Mouse (Mus musculus): ENCODE results near the gene Cngb1. TPM values are rescaled to one million over a fixed set of nuclear protein-coding genes. Genes with fewer than 3 reads are reported as not detected.

The Cngb1 gene
- total and polyA plus RNA-seq, 3 experiments, result 0.61 to 1.2 (median 0.63) TPM

DNA sequence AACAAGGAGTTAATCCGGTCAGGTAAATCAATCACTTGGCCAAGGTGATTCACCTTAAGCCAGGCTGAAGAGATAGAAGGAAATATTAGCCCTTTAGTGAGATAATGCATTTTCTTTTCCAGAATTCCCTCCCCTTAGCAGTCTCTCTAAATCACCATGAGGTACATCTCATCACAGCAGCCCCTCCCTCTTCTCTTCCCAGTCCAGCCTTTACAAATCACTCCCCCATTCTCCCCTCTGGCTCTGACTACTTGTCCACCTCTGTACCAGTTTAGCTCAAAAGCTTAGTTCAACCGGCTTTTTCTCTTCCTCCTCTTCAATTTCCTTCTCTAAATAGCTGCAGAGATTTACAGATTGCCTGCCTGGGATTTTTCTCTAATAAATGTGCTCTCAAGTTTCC lies 85.3 kb downstream of the Cngb1 start:
- H3K79me2 ChIP-seq (replicated peaks; ENCODE audit: control insufficient read depth, insufficient read depth, low read length), result no peaks in the 10 kb centered on the region
- no peak overlapping the region for H3K27ac ChIP-seq
- H3K4me3 ChIP-seq, result no peak overlapping the region
- intact Hi-C loops (cut with DNase I), result no loop called here
- H3K36me3 ChIP-seq (ENCODE audit: control insufficient read depth, insufficient read depth, low read length), result peaks cover 1% of the 10 kb centered on the region
- WGBS, result 43% methylated on average over 2 of the region's 2 CpGs
- H3K9ac ChIP-seq (ENCODE audit: low read depth, low read length), result no peak overlapping the region
- no peaks in the 10 kb centered on the region for H3K27me3 ChIP-seq (ENCODE audit: control insufficient read depth, insufficient read depth, low read length)
- TF ChIP-seq POLR2A (IDR thresholded peaks at IDR 0.05; ENCODE audit: insufficient read depth, low read depth, low read length) (no peak), EP300 (IDR thresholded peaks at IDR 0.05; ENCODE audit: insufficient read depth, low read depth, low read length) (no peak), CTCF (IDR thresholded peaks at IDR 0.05) (no peak)
- DNase-seq, result no peak
- peaks cover under 1% of the 10 kb centered on the region; the same call in 1 of the 2 replicates for H3K4me1 ChIP-seq (ENCODE audit: control insufficient read depth, insufficient read depth, low read length)

GRCm38 (mm10) chr8:95220571-95220998 lies 85.8 kb downstream of the Cngb1 start:
- H3K27ac ChIP-seq, result no peak overlapping the region
- no peak overlapping the region for H3K4me3 ChIP-seq
- DNase-seq, result no peak
- TF ChIP-seq EP300 (IDR thresholded peaks at IDR 0.05; ENCODE audit: insufficient read depth, low read depth, low read length) (no peak), CTCF (IDR thresholded peaks at IDR 0.05) (no peak), POLR2A (IDR thresholded peaks at IDR 0.05; ENCODE audit: insufficient read depth, low read depth, low read length) (no peak)
- no peaks in the 10 kb centered on the region for H3K79me2 ChIP-seq (replicated peaks; ENCODE audit: control insufficient read depth, insufficient read depth, low read length)
- no peaks in the 10 kb centered on the region for H3K36me3 ChIP-seq (ENCODE audit: control insufficient read depth, insufficient read depth, low read length)
- no peaks in the 10 kb centered on the region for H3K4me1 ChIP-seq (ENCODE audit: control insufficient read depth, insufficient read depth, low read length)
- 52% methylated on average over 7 of the region's 7 CpGs for WGBS
- H3K27me3 ChIP-seq (ENCODE audit: control insufficient read depth, insufficient read depth, low read length), result no peaks in the 10 kb centered on the region
- intact Hi-C loops (cut with DNase I), result no loop called here
- H3K9ac ChIP-seq (ENCODE audit: low read depth, low read length), result no peak overlapping the region

DNA sequence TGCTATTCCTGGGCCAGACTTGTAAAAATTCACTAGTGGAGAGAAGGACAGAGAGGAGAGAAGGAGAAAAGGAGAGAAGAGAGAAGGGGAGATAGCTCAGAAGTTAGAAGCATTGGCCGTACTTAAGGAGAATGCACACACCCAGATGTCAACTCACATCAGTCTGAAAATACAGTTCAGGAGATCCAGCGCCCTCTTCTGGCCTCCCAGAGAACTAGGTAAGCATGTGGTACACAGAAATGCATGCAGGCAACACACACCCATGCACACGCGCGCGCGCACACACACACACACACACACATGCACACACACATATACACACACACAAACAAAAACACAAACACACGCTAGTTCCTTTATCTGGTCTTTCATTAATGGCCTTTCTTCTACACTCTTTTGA lies 86.8 kb downstream of the Cngb1 start:
- Histone ChIP-seq H3K4me1 (ENCODE audit: control insufficient read depth, insufficient read depth, low read length) (no peaks in the 10 kb centered on the region; the same call in 1 of the 2 replicates), H3K27ac (no peak overlapping the region), H3K36me3 (ENCODE audit: control insufficient read depth, insufficient read depth, low read length) (no peaks in the 10 kb centered on the region; the same call in 1 of the 2 replicates), H3K27me3 (ENCODE audit: control insufficient read depth, insufficient read depth, low read length) (no peaks in the 10 kb centered on the region), H3K79me2 (replicated peaks; ENCODE audit: control insufficient read depth, insufficient read depth, low read length) (no peaks in the 10 kb centered on the region), H3K4me3 (no peak overlapping the region), H3K9ac (ENCODE audit: low read depth, low read length) (no peak overlapping the region)
- 89% methylated on average over 8 of the region's 8 CpGs for WGBS
- peak; percentile 13; the same call in 1 of the 2 replicates for TF ChIP-seq CTCF (IDR thresholded peaks at IDR 0.05)
- TF ChIP-seq POLR2A (IDR thresholded peaks at IDR 0.05; ENCODE audit: insufficient read depth, low read depth, low read length), result no peak
- intact Hi-C loops (cut with DNase I), result no loop called here
- no peak for DNase-seq

GRCm38 (mm10) chr8:95215709-95216360 lies 90.5 kb downstream of the Cngb1 start:
- Histone ChIP-seq H3K9ac (ENCODE audit: low read depth, low read length) (no peak overlapping the region), H3K27me3 (ENCODE audit: control insufficient read depth, insufficient read depth, low read length) (no peaks in the 10 kb centered on the region), H3K79me2 (replicated peaks; ENCODE audit: control insufficient read depth, insufficient read depth, low read length) (no peaks in the 10 kb centered on the region), H3K36me3 (ENCODE audit: control insufficient read depth, insufficient read depth, low read length) (no peaks in the 10 kb centered on the region; the same call in 1 of the 2 replicates), H3K4me1 (ENCODE audit: control insufficient read depth, insufficient read depth, low read length) (no peaks in the 10 kb centered on the region; the same call in 1 of the 2 replicates), H3K27ac (no peak overlapping the region), H3K4me3 (no peak overlapping the region)
- no peak for TF ChIP-seq POLR2A (IDR thresholded peaks at IDR 0.05; ENCODE audit: insufficient read depth, low read depth, low read length)
- peak; percentile 22; the same call in 1 of the 2 replicates for TF ChIP-seq CTCF (IDR thresholded peaks at IDR 0.05)
- intact Hi-C loops (cut with DNase I), result no loop called here
- DNase-seq, result no peak
- WGBS, result 69% methylated on average over 11 of the region's 11 CpGs

- TF ChIP-seq EP300 (IDR thresholded peaks at IDR 0.05; ENCODE audit: insufficient read depth, low read depth, low read length) (no peak), POLR2A (IDR thresholded peaks at IDR 0.05; ENCODE audit: insufficient read depth, low read depth, low read length) (no peak), CTCF (IDR thresholded peaks at IDR 0.05) (no peak)
- 32% methylated on average over 11 of the region's 11 CpGs for WGBS
- Histone ChIP-seq H3K27ac (no peak overlapping the region), H3K9ac (ENCODE audit: low read depth, low read length) (no peak overlapping the region; the same call in 1 of the 2 replicates), H3K4me3 (no peak overlapping the region), H3K4me1 (ENCODE audit: control insufficient read depth, insufficient read depth, low read length) (no peaks in the 10 kb centered on the region; the same call in 1 of the 2 replicates), H3K27me3 (ENCODE audit: control insufficient read depth, insufficient read depth, low read length) (no peaks in the 10 kb centered on the region), H3K36me3 (ENCODE audit: control insufficient read depth, insufficient read depth, low read length) (no peaks in the 10 kb centered on the region; the same call in 1 of the 2 replicates), H3K79me2 (replicated peaks; ENCODE audit: control insufficient read depth, insufficient read depth, low read length) (no peaks in the 10 kb centered on the region)
- no peak for DNase-seq
- intact Hi-C loops (cut with DNase I), result no loop called here
Measured at GRCm38 (mm10) chr8:95209924-95210323, 96.5 kb downstream of the Cngb1 start.

- H3K9ac ChIP-seq (ENCODE audit: low read depth, low read length), result no peak overlapping the region
- H3K27me3 ChIP-seq (ENCODE audit: control insufficient read depth, insufficient read depth, low read length), result no peaks in the 10 kb centered on the region
- TF ChIP-seq CTCF (IDR thresholded peaks at IDR 0.05) (no peak), POLR2A (IDR thresholded peaks at IDR 0.05; ENCODE audit: insufficient read depth, low read depth, low read length) (no peak), EP300 (IDR thresholded peaks at IDR 0.05; ENCODE audit: insufficient read depth, low read depth, low read length) (no peak)
- intact Hi-C loops (cut with DNase I), result no loop called here
- WGBS, result 33% methylated on average over 8 of the region's 8 CpGs
- no peaks in the 10 kb centered on the region for H3K36me3 ChIP-seq (ENCODE audit: control insufficient read depth, insufficient read depth, low read length)
- peaks cover 2% of the 10 kb centered on the region; the same call in 1 of the 2 replicates for H3K4me1 ChIP-seq (ENCODE audit: control insufficient read depth, insufficient read depth, low read length)
- no peak overlapping the region for H3K27ac ChIP-seq
- H3K4me3 ChIP-seq, result no peak overlapping the region
- DNase-seq, result no peak
- no peaks in the 10 kb centered on the region for H3K79me2 ChIP-seq (replicated peaks; ENCODE audit: control insufficient read depth, insufficient read depth, low read length)
Measured at GRCm38 (mm10) chr8:95205946-95206345, 100.4 kb downstream of the Cngb1 start.
